Mouse (Mus musculus): ENCODE measurements around the gene Tbl2.

DNA sequence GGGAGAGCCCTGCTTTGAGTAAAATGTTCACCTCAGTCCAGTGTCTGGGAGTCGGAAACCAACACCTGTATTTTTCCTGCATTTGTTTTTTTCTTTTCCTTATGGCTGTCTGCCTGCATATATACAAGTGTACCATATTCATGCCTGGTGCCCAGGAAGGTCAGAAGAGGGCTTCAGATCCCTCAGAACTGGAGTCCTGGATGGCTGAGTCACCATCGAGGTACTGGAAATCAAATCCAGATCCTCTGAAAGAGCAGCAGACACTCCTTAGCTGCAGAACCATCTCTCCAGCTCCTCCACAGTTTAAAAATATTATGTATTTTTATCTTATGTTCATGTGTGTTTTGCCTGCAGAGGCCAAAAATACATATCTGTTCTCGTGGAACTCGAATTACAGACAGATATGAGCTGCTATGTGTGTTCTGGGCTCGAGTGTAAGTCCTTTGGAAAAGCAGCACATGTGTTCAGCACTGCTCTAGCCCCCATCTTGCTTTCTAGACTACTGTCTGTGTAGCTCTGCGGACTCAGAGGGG is 22.3 kb downstream of the Tbl2 start:
- no peak for TF ChIP-seq CTCF (IDR thresholded peaks at IDR 0.05; ENCODE audit: control insufficient read depth, insufficient read depth, insufficient read length)
- TF ChIP-seq FOSL1 (IDR thresholded peaks at IDR 0.05; ENCODE audit: insufficient read depth, low read length, poor library complexity, severe bottlenecking): no peak
- no peak for TF ChIP-seq MAX (IDR thresholded peaks at IDR 0.05)
- TF ChIP-seq USF1 (IDR thresholded peaks at IDR 0.05; ENCODE audit: low read depth): no peak
- TF ChIP-seq CEBPB (IDR thresholded peaks at IDR 0.05; ENCODE audit: low read depth): no peak
- TF ChIP-seq MYOD1 (IDR thresholded peaks at IDR 0.05; ENCODE audit: control insufficient read depth, insufficient read length, low read depth): no peak
- no peak for TF ChIP-seq MYOG (IDR thresholded peaks at IDR 0.05; ENCODE audit: control insufficient read depth, extremely low read depth, insufficient read length)
